Mouse (Mus musculus): ENCODE measurements around the gene Camta2.

GRCm38 (mm10) chr11:70681897-70682581 lies 5.9 kb downstream of the Camta2 start:
- TF ChIP-seq MYOG (IDR thresholded peaks at IDR 0.05; ENCODE audit: control insufficient read depth in 1 of 3, insufficient read depth in 1 of 3, insufficient read length in 2 of 3, low read depth in 2 of 3) (no peak), POLR2A (IDR thresholded peaks at IDR 0.05; ENCODE audit: insufficient read length, low read depth) (no peak), USF1 (IDR thresholded peaks at IDR 0.05; ENCODE audit: low read depth) (no peak)

Data from myocyte (in vitro differentiated cells).